Mouse (Mus musculus): Measurements from ENCODE around the gene Tmem266. TPM values are rescaled to one million over a fixed set of nuclear protein-coding genes. Genes with fewer than 3 reads are reported as not detected.

Tmem266 gene
- total RNA-seq, 2 experiments from 2014 or later = 5.8 to 6.1 TPM

GRCm38 (mm10) chr9:55313619-55314261 lies 13.0 kb upstream of the Tmem266 start:
- no peak for DNase-seq (ENCODE audit: low spot score in 2 of 2)
- Histone ChIP-seq H3K4me3 (no peak overlapping the region), H3K27ac (no peak overlapping the region)
- TF ChIP-seq CTCF (conservative IDR thresholded peaks at IDR 0.05) = no peak

DNA sequence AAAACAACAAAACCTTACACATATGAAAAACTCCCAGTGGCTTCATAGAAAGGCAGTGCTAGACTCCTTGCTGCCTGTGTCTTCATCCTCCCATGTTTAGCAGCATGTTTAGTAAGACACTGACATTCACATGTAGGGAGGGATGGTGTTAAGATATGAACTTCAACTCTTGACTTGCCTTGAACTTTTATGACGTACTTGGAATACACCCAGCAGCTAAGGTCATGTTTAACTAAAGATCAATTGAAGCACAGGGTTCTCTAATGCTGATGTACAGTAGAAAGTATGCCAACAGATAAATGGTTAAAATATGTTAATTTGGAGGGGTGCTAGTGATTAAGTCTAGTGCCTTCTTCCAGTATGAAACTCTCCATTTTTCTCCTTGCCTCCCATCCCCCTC lies 4.1 kb upstream of the Tmem266 start:
- TF ChIP-seq CTCF (conservative IDR thresholded peaks at IDR 0.05) = no peak
- Histone ChIP-seq H3K4me3 (no peak overlapping the region), H3K27ac (no peak overlapping the region)
- no peak for DNase-seq (ENCODE audit: low spot score in 2 of 2)

DNA sequence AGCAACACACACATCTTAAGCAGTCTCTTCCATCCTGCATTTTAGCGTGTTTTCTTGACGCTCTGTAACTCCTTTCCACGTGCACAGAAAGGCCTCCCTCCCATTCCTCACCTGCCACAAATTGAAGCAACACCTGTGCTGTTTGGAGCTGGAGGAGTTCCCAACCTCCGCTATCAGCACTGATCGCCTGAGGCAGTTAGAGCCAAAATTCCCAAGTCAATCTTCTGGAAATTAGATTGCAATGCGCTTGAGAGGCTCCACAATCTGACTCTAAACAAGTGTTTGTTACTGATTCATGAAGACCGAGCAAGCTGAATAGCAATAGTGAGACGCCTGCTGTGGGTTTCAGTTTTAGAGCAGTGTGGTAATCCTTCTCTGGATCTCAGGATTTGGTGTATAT lies 2.6 kb upstream of the Tmem266 start:
- Histone ChIP-seq H3K4me3 (peak overlapping the region; percentile 6; the same call in 1 of the 2 replicates), H3K27ac (no peak overlapping the region)
- TF ChIP-seq CTCF (conservative IDR thresholded peaks at IDR 0.05) = no peak
- DNase-seq (ENCODE audit: low spot score in 2 of 2) = no peak

- Histone ChIP-seq H3K27ac (no peak overlapping the region), H3K4me3 (peak overlapping the region; percentile 6; the same call in 1 of the 2 replicates)
- peak; percentile 79 for TF ChIP-seq CTCF (conservative IDR thresholded peaks at IDR 0.05)
- DNase-seq (ENCODE audit: low spot score in 2 of 2) = peak; percentile 4 to 27
Observed at GRCm38 (mm10) chr9:55324516-55324915, 2.2 kb upstream of the Tmem266 start.

DNA sequence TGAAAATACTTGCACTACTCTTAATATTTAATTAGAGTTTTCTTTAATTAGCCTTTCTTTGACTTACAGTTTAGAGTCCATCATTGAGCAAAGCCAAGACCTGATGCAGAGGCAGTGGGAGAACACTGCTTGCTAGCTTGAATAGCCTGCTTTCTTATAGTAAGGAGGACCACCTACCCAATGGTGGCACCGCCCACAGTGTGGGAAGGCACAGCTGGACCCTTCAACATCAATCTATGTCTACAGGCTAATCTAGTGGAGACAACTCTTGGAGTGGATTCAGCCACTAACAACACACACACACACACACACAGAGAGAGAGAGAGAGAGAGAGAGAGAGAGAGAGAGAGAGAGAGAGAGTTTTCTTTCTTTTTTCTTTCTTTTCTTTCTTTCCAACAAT lies 1.7 kb upstream of the Tmem266 start:
- DNase-seq (ENCODE audit: low spot score in 2 of 2) = no peak
- TF ChIP-seq CTCF (conservative IDR thresholded peaks at IDR 0.05) = no peak
- no peak overlapping the region for H3K27ac ChIP-seq
- no peak overlapping the region for H3K4me3 ChIP-seq

DNA sequence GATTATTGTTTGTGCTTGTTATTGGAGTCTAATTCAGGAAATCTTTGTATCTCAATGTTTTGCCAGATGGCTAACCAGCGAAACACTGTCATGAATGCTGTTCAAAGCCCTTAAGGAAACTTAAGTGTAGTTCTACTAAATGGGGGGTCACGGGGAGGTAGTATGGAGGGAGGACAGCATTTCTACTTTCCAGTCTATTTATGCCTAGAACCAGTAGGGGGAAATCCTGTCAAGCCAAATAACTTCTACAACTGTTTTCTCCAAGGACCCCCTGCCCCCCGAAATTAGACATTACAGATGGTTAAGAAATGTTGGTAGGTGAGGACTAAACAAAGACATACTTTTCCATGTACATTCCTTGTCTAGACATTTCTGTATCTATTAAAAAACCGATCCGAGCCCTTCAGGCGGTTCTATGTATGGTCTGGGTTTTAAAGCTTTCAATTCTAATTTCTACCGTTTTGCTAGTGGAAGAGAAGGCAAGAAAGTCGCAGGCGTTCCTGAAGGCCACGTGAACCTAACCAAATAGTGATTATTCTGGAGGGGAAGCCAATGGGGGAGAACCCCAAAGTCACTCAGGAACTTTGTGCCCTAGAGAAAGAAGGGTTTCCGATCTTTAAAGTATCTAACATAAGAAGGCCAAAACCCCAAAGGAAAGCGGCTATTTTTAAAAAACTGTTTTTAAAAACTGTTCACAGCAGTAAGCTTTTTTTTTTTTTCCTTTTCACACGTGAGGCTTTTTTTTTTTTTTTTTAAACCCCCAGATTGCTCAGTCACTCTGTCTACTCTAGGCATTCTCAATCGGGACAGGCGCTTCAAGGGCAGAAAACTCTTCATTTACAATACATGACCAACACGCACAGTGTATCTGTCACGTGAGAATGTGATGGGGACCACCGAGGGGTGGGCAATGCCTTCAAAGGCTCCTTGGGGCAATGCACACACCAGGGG lies 874 bp upstream of the Tmem266 start:
- H3K27ac ChIP-seq = peak overlapping the region; percentile 93

DNA sequence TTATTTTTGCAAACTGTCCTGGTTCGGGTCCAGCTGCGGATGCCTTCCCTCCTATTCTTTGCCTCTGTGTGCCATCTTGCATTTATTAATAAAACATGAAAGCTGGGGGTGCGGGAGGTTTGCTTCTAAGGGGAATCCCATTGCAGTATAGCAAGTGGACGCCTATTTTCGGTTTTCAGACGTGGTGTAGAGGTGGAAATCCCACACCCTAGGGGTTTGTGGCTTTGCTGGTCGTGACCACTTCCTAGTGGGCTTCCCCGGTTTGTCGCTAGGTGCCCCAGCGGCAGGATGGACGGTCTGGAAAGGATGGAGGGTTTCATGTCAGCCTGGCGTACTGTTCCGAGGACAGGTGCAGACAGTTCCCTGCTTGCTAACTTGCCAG lies 512 bp downstream of the Tmem266 start:
- Histone ChIP-seq H3K4me3 (peak overlapping the region; percentile 86), H3K27ac (peak overlapping the region; percentile 93)
- DNase-seq (ENCODE audit: low spot score in 2 of 2) = peak; percentile 3 to 21
- peak; percentile 12; the same call in 1 of the 2 replicates for TF ChIP-seq CTCF (conservative IDR thresholded peaks at IDR 0.05)

More for the DNA sequence above, 874 bp upstream of the Tmem266 start:
- H3K4me3 ChIP-seq = peak overlapping the region; percentile 86
- peak; percentile 50 for TF ChIP-seq CTCF (conservative IDR thresholded peaks at IDR 0.05)
- no peak for DNase-seq (ENCODE audit: low spot score in 2 of 2)

DNA sequence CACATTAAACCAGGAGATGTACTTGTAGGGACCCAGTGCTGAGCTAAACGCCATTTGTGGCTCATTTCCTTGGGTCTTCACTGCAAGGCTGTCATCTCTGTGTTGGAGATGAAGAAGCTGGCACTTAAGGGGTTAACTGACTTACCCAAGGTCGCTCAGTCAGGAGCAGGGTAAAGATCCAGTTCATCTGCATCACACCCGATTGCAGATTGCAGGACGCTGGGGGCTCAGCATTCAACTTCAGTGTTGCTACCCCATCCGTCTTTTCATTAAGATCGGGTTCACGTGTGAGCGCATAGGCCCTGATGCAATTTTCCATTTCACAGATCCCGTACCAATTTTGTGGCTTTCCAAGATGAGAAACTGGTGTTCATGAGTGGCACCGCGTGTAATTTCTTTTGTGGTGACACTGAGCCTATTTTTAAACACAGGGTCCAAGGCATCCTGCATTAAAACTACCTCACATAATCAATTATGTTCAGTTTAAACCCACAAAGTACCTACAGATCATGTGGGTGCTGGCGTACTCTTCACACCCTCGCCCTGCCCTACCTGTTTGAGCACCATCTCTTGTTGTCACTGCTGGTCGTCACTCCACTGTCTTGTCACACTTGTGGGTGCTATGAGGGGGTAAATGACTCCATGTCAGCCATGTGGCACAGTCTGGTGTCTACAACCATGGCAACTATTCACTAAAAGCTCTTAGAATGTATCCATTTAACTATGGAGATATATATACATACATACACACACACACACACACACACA lies 1.6 kb downstream of the Tmem266 start:
- no peak for TF ChIP-seq CTCF (conservative IDR thresholded peaks at IDR 0.05)

GRCm38 (mm10) chr9:55329401-55329800 lies 2.7 kb downstream of the Tmem266 start:
- no peak for DNase-seq (ENCODE audit: low spot score in 2 of 2)
- H3K27ac ChIP-seq = no peak overlapping the region
- TF ChIP-seq CTCF (conservative IDR thresholded peaks at IDR 0.05) = no peak
- H3K4me3 ChIP-seq = no peak overlapping the region

More for the DNA sequence above, 1.6 kb downstream of the Tmem266 start:
- no peak for DNase-seq (ENCODE audit: low spot score in 2 of 2)
- Histone ChIP-seq H3K4me3 (no peak overlapping the region), H3K27ac (no peak overlapping the region)

DNA sequence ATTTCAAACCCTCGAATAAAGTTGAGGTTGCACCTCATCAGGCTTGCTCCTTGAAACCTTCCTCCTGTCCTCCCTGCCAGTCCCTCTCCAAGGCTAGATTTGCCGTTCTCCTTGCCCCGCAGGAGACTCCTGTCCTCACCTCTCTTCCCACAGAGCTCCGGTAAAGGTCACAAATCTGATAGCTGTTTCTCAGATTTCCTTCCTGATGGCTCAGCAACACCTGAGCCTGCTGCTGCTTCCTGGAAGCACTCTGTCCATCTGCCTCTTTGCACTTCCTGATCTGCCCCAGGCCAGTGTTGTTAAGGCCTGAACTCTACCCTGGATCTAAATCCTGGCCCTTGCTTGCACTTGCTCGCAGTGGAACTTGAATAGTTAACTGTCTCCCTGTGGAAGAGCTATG lies 5.8 kb downstream of the Tmem266 start:
- Histone ChIP-seq H3K4me3 (no peak overlapping the region), H3K27ac (no peak overlapping the region)
- DNase-seq (ENCODE audit: low spot score in 2 of 2) = no peak
- TF ChIP-seq CTCF (conservative IDR thresholded peaks at IDR 0.05) = no peak

GRCm38 (mm10) chr9:55332949-55333348 lies 6.2 kb downstream of the Tmem266 start:
- peak overlapping the region; percentile 6; the same call in 1 of the 2 replicates for H3K4me3 ChIP-seq
- no peak overlapping the region for H3K27ac ChIP-seq
- TF ChIP-seq CTCF (conservative IDR thresholded peaks at IDR 0.05) = peak; percentile 35
- peak; percentile 38 to 56 for DNase-seq (ENCODE audit: low spot score in 2 of 2)

DNA sequence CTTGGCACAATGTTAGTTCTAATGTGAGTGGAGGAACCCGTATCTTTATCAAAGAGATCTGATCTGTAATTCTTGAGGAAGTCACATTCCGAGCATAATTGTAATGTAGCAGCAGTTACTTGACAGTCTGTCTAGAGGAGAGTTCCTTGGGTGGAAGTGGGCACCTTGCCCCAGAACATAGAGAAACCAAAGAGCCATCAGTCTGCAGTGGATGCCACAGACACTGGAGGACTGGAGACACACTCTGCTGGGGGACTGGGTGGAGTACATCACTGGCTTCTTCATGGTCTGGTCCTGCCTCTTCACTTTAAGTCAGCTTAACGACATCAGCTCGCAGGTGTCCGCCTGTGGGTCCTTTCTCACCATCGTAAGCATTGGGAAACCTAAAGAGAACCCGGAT lies 17.5 kb downstream of the Tmem266 start:
- Histone ChIP-seq H3K4me3 (no peak overlapping the region), H3K27ac (no peak overlapping the region)
- no peak for TF ChIP-seq CTCF (conservative IDR thresholded peaks at IDR 0.05)
- no peak for DNase-seq (ENCODE audit: low spot score in 2 of 2)

DNA sequence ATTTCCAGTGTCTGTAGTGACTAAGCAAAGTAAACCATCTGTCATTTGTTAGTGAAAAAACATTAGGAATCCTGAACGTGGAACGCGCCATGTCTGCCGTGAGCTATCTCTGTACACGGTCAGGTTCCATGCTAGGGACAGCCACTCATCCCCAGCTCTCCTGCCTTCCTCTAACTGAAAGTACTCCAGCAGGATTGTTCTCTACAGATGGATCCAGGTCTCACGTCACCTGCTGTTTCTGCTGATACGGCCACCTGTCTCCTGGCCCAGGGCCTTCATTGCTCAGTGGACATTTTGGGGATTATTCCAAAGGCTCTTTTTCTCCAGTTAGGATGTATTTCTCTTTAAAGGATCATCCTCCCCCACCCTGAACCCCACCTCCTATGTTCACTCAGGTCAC lies 18.6 kb downstream of the Tmem266 start:
- no peak for DNase-seq (ENCODE audit: low spot score in 2 of 2)
- no peak overlapping the region for H3K27ac ChIP-seq
- H3K4me3 ChIP-seq = no peak overlapping the region
- no peak for TF ChIP-seq CTCF (conservative IDR thresholded peaks at IDR 0.05)

All from layer of hippocampus, adult 2 months (tissue).